Mouse (Mus musculus) ES-E14 (cell line): ENCODE data around the gene Olfr995. TPM values are rescaled to one million over a fixed set of nuclear protein-coding genes. Genes with fewer than 3 reads are reported as not detected.

Experiments
- DNase-seq: peaks from one replicate; pipeline ENCODE4 v3.0.0-alpha.2; 2013; ENCODE audit warnings: low read depth, low spot score
- H3K27ac ChIP-seq: 2 replicates; pipeline ENCODE4 v1.5.1; 2012; ENCODE audit warnings: low read depth, mild to moderate bottlenecking, low read length, moderate library complexity, mixed read lengths; ENCODE audit not compliant: poor library complexity, insufficient read depth, severe bottlenecking
- H3K36me3 ChIP-seq: 2 replicates; pipeline ENCODE4 v1.6.1; 2012; ENCODE audit warnings: mild to moderate bottlenecking, low read length, moderate library complexity, mixed read lengths; ENCODE audit not compliant: control insufficient read depth, poor library complexity, insufficient read depth, severe bottlenecking
- H3K4me1 ChIP-seq, 2 experiments: fragments of 150-350 bp in 1 of 2; sonication (generic) in 1 of 2; 2 replicates each; pipeline ENCODE4 v1.6.1; 2012; ENCODE audit warnings: low read length in 2 of 2, mild to moderate bottlenecking in 1 of 2, mixed read lengths in 1 of 2; ENCODE audit not compliant: control insufficient read depth in 2 of 2, insufficient read depth in 2 of 2, poor library complexity in 1 of 2
- H3K4me3 ChIP-seq, 2 experiments: fragments of 150-350 bp in 1 of 2; sonication (generic) in 1 of 2; 2 replicates each; pipeline ENCODE4 v1.5.1; 2012; ENCODE audit warnings: low read length in 2 of 2, low read depth in 1 of 2, mild to moderate bottlenecking in 1 of 2, mixed read lengths in 1 of 2; ENCODE audit not compliant: insufficient read depth in 1 of 2, poor library complexity in 1 of 2, severe bottlenecking in 1 of 2
- H3K9ac ChIP-seq: 2 replicates; pipeline ENCODE4 v1.6.1; 2012; ENCODE audit warnings: low read depth, mild to moderate bottlenecking, low read length, mixed read lengths; ENCODE audit not compliant: poor library complexity, insufficient read depth, severe bottlenecking
- H3K9me3 ChIP-seq: fragments of 150-350 bp; sonication (generic); 2 replicates; pipeline ENCODE4 v1.6.1; 2012; ENCODE audit warnings: low read depth, mild to moderate bottlenecking, low read length; ENCODE audit not compliant: control insufficient read depth, insufficient read depth
- CHD2 ChIP-seq: IDR thresholded peaks from 2 replicates; pipeline ENCODE4 v1.6.1; 2014; ENCODE audit warnings: mild to moderate bottlenecking, low read depth, low read length, inconsistent platforms
- HCFC1 ChIP-seq: IDR thresholded peaks from 2 replicates; pipeline ENCODE4 v1.6.1; 2012; ENCODE audit warnings: low read length, inconsistent platforms, borderline replicate concordance; ENCODE audit not compliant: insufficient read depth
- MAFK ChIP-seq: IDR thresholded peaks from 2 replicates; pipeline ENCODE4 v1.6.1; 2014; ENCODE audit warnings: mild to moderate bottlenecking, low read depth, low read length, inconsistent platforms; ENCODE audit not compliant: insufficient read depth
- ZC3H11A ChIP-seq: IDR thresholded peaks from 2 replicates; pipeline ENCODE4 v1.6.1; 2012; ENCODE audit warnings: low read depth, mild to moderate bottlenecking, inconsistent platforms, low read length, borderline replicate concordance
- ZNF384 ChIP-seq: IDR thresholded peaks from 2 replicates; pipeline ENCODE4 v1.6.1; 2012; ENCODE audit warnings: low read depth, low read length, inconsistent platforms
- in situ Hi-C, 2 experiments: fragments of 600-800 bp; cut with MboI; formaldehyde crosslinking; loops; one replicate each; pipeline ENCODE4 v1.15.1; 2025; ENCODE audit warnings: low sequenced_read_pairs in 2 of 2, inconsistent platforms in 1 of 2; ENCODE audit not compliant: unreplicated experiment in 2 of 2
- total RNA-seq: library from RNA; depleted of rRNA; stranded (reverse); fragments of 300-350 nt; gene quantifications from 2 replicates; pipeline ENCODE4 v1.2.3, GENCODE M21; 2012; rRNA removed

Olfr995 gene
- total RNA-seq, 1 experiment: not detected

DNA sequence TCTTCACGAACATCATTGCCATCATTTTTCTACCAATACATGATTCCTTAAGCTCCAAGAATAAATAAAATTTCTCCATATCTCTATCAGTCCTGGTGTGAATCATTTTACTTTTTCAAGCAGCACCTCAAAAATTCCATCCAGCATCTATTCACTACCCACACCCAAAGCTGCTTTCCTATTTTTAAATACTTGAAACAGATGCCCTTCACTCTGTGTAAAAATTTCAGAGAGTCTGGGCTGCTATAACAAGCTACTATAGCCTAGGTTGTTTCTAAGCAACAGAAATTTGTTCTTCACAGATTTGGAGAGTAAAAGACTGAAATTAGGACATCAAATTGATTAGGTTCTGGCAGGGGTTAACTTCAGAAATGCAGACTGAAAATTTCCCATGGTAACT is 17.5 kb downstream of the Olfr995 start:
- Histone ChIP-seq H3K4me3 (no peak overlapping the region), H3K9me3 (no peaks in the 10 kb centered on the region), H3K9ac (no peak overlapping the region), H3K27ac (no peak overlapping the region), H3K4me1 (no peaks in the 10 kb centered on the region), H3K36me3 (no peaks in the 10 kb centered on the region)
- DNase-seq: no peak
- in situ Hi-C loops: no loop called here
- TF ChIP-seq CHD2 (no peak), HCFC1 (no peak), ZC3H11A (no peak), MAFK (no peak)

DNA sequence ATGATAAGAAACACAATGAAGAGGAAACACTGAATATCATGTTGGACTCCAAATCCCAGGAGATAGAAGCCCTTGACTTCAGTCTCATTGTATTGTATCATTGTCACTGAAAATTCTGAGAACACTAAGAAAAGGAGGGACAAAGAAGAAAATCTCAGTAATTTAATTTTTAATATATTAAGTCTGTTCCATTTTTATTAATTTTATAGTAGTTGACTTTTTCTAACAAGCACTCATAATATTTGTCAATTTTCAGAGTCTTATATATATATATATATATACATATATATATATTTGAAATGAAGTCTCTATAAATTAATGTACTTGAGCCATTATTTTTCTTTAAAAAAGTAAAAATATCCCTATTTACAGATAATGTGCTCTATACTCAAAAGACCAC is 28.7 kb downstream of the Olfr995 start, which contains the start of gene Olfr993:
Gene Olfr993, minus strand, starts transcription at position 101 of the 400 bp plus-strand sequence.
- DNase-seq: no peak
- TF ChIP-seq ZC3H11A: no peak
- no peak for TF ChIP-seq ZNF384
- TF ChIP-seq CHD2: no peak
- TF ChIP-seq HCFC1: no peak
- TF ChIP-seq MAFK: no peak
- Histone ChIP-seq H3K9me3 (no peaks in the 10 kb centered on the region), H3K4me1 (no peaks in the 10 kb centered on the region), H3K36me3 (no peaks in the 10 kb centered on the region), H3K27ac (no peak within 1 kb of the TSS), H3K9ac (no peak within 1 kb of the TSS), H3K4me3 (no peak within 1 kb of the TSS)
- in situ Hi-C loops: no loop called here

DNA sequence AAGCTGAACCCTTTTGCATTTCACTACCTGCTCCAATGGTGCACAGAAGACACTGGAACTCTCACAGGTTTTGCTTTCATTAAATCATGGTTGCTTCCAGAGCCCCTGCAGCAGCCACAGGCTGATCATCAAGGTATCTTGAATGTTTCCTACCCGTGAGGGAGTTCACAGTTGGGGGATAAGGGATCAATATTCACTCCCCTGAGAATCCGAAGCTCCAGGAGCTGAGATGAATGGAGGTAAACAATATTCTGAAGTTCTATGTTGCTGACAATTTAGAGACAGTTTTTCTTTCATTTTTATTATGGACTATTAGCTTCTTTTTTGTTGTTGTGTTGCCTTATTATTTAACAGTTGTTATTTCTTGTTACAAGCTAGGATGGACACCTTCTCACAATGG is 34.1 kb downstream of the Olfr995 start, which contains the start of gene Olfr992:
Gene Olfr992, minus strand, starts transcription at position 101 of the 400 bp plus-strand sequence.
- in situ Hi-C loops: no loop called here
- DNase-seq: no peak
- H3K4me1 ChIP-seq: no peaks in the 10 kb centered on the region
- H3K36me3 ChIP-seq: no peaks in the 10 kb centered on the region
- no peak within 1 kb of the TSS for H3K4me3 ChIP-seq
- no peaks in the 10 kb centered on the region for H3K9me3 ChIP-seq
- no peak for TF ChIP-seq ZNF384
- no peak for TF ChIP-seq ZC3H11A
- TF ChIP-seq CHD2: no peak
- no peak for TF ChIP-seq MAFK
- no peak within 1 kb of the TSS for H3K27ac ChIP-seq
- no peak within 1 kb of the TSS for H3K9ac ChIP-seq

Other genes with a start within 250 kb of the Olfr995 start
- gene Lrrc55, start 246.4 kb downstream of the Olfr995 start, total RNA-seq: 0.05 and 0.36 TPM in 2 replicates
- gene Olfr987, start 104.3 kb downstream of the Olfr995 start, total RNA-seq: not detected in 2 replicates
- not detected in 2 replicates for gene Olfr988, start 80.4 kb downstream of the Olfr995 start, total RNA-seq
- not detected in 2 replicates for gene Olfr992, start 34.2 kb downstream of the Olfr995 start, total RNA-seq
- not detected in 2 replicates for gene Olfr993, start 28.8 kb downstream of the Olfr995 start, total RNA-seq
- gene Olfr994, start 7.2 kb downstream of the Olfr995 start, total RNA-seq: not detected in 2 replicates
- not detected in 2 replicates for gene 4833423E24Rik, start 75.4 kb upstream of the Olfr995 start, total RNA-seq
- not detected in 2 replicates for gene Olfr996, start 135.6 kb upstream of the Olfr995 start, total RNA-seq
- gene Olfr998, start 145.3 kb upstream of the Olfr995 start, total RNA-seq: not detected in 2 replicates
- not detected in 2 replicates for gene Olfr1000, start 168.3 kb upstream of the Olfr995 start, total RNA-seq
- not detected in 2 replicates for gene Olfr1002, start 207.1 kb upstream of the Olfr995 start, total RNA-seq
- not detected in 2 replicates for gene Olfr154, start 220.8 kb upstream of the Olfr995 start, total RNA-seq
- not detected in 2 replicates for gene Olfr1006, start 235.1 kb upstream of the Olfr995 start, total RNA-seq
- gene Olfr1008, start 245.8 kb upstream of the Olfr995 start, total RNA-seq: not detected in 2 replicates